Mouse (Mus musculus): Measurements from ENCODE around the gene Rsph1.
"Not testable (repeated sequence)": the region's sequence is repeated elsewhere in the genome, so short reads cannot be mapped to it uniquely, and the experiment has no call there.

Gene Rsph1

DNA sequence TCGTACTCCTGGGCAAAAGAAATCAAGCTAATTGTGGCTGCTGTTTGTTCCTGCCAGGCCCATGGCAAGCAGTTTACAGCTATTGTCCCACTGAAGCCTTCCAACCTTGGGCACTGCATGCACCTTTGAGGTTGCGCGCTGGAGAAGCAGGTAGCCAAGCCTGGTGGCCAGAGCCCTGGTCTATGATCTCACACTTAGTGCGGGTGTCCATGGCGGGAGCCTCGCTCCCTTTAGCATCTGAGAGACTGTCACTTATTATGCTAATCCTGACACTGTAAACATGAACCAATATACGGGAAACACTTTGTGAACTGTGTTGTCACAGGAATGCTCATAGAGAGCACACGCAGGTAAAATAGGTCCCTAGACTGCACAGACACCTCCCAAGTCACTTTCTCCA, 3.6 kb downstream of the Rsph1 start:
- Histone ChIP-seq H3K36me3 (ENCODE audit: control insufficient read depth, insufficient read depth, low read length, poor library complexity, severe bottlenecking) (no peaks in the 10 kb centered on the region), H3K27me3 (ENCODE audit: control insufficient read depth, insufficient read depth, low read length, poor library complexity, severe bottlenecking) (no peaks in the 10 kb centered on the region)
- DNase-seq (ENCODE audit: low read depth, low spot score): no peak

DNA sequence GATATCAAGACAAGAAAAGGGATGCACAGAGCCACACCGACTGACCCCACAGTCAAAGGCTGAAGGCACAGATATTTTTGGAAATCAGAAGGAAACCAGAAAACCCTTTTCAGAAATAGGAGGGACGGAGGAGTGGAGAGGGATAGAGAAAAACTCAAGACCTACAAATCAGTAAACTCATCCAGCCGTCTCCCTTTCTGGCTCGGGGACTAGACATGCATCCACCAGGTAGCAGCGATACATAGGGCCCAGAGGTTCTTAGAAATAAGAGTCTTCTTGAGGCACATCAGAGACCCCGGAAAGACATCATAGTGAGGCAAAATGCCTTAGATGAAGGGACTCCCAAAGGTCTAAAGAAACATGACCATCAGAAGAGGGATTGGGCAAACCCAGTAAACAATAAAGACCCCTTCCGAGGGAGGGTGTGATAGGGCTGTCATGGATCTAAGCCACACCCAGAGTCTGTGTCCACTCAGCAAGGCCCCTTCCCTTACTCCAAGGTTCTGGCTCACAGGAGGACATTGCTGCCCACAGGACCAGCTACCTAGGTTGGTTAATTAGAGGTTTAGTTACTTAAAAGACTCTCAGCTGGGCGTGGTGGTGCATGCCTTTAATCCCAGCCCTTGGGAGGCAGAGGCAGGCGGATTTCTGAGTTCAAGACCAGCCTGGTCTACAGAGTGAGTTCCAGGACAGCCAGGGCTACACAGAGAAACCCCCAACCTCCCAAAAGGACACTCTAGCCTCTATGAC, 4.6 kb downstream of the Rsph1 start:
- H3K27me3 ChIP-seq (ENCODE audit: control insufficient read depth, insufficient read depth, low read length, poor library complexity, severe bottlenecking): no peaks in the 10 kb centered on the region
- DNase-seq (ENCODE audit: low read depth, low spot score): no peak
- H3K36me3 ChIP-seq (ENCODE audit: control insufficient read depth, insufficient read depth, low read length, poor library complexity, severe bottlenecking): no peaks in the 10 kb centered on the region

DNA sequence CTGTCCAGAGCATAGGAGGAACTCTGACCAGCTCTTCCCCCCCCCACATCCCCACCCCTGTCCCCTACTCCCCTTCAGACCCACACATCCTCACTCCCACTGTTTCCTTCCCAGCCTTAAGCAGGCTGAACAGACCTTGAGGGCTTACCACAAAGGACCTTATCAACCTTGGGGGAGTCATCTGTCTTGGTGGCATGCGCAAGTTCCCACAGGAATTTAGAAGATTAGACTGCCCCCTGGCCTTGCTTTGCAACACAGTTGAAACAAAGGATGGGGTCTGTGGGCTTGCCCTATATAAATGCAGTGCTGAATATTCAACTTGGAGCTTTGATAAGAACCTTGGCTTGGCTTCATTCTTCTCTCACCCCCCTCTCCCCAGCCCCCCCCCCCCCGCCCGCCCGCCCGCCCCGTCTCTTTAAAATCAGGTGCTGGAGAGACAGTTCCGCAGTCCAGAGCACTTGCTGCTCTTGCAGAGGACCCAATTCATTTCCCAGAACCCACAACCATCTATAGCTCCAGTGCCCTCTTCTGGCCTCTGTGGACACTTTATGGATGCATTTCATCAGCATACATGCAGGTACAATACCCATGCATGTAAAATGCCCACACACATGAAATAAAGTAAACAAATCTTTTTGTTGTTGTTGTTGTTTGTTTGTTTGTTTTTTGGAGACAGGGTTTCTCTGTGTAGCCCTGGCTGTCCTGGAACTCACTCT, 5.9 kb downstream of the Rsph1 start:
- no peak for DNase-seq (ENCODE audit: low read depth, low spot score)
- no peaks in the 10 kb centered on the region for H3K27me3 ChIP-seq (ENCODE audit: control insufficient read depth, insufficient read depth, low read length, poor library complexity, severe bottlenecking)

DNA sequence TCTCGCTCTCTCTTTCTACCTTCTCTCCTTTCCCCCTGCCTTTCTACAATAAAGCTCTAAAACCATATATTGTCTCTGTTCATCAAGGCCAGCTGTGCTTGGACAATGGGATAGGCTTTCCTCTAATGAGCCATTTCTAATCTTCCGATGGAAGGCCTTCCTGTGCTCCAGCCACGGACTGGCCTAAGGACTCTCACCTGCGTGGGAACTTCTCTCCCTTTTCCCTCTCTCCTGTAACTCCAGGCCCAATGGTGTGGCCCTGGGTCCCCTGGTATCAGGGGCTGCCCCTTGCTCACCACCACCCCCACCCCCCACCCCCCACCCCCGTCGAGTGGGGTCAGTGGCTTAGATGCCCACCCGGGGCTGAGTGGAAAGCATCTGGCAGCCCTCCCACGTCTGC, 6.4 kb downstream of the Rsph1 start:
- DNase-seq (ENCODE audit: low read depth, low spot score); H3K27me3 ChIP-seq (ENCODE audit: control insufficient read depth, insufficient read depth, low read length, poor library complexity, severe bottlenecking); H3K36me3 ChIP-seq (ENCODE audit: control insufficient read depth, insufficient read depth, low read length, poor library complexity, severe bottlenecking): not testable (repeated sequence)

More for the DNA sequence above, 5.9 kb downstream of the Rsph1 start:
- no peaks in the 10 kb centered on the region for H3K36me3 ChIP-seq (ENCODE audit: control insufficient read depth, insufficient read depth, low read length, poor library complexity, severe bottlenecking)

DNA sequence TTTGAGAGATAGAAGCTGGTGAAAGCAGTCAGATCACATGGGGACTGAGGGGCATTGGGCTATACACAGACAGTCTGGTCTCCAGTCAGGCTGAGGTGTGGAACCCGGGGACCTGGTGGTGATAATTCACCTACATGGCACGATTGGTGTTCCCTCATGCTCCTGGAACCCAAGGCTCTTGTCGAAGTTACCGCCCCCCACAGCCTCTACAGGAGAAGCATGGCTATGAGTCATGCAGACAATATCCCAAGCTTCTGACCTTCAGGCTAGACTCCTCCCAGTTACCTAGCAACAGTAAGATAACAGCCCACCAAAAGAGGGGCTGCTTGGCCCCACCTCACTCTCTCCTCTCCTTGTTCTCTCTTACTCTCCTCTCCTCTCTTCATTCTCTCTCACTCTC, 6.9 kb downstream of the Rsph1 start:
- no peaks in the 10 kb centered on the region for H3K36me3 ChIP-seq (ENCODE audit: control insufficient read depth, insufficient read depth, low read length, poor library complexity, severe bottlenecking)
- H3K27me3 ChIP-seq (ENCODE audit: control insufficient read depth, insufficient read depth, low read length, poor library complexity, severe bottlenecking): no peaks in the 10 kb centered on the region
- DNase-seq (ENCODE audit: low read depth, low spot score): no peak

DNA sequence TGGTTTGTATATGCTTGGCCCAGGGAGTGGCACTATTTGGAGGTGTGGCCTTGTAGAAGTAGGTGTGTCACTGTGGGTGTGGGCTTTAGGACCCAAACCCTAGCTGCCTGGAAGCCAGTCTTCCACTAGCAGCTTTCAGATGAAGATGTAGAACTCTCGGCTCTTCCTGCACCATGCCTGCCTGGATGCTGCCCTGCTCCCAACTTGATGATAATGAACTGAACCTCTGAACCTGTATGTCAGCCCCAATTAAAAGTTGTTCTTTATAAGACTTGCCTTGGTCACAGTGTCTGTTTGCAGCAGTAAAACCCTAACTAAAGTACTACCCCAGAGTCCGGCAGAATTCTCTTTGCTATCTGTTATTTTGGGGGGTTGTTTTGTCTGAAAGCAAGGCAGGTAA, 7.4 kb downstream of the Rsph1 start:
- DNase-seq (ENCODE audit: low read depth, low spot score): no peak
- Histone ChIP-seq H3K36me3 (ENCODE audit: control insufficient read depth, insufficient read depth, low read length, poor library complexity, severe bottlenecking) (no peaks in the 10 kb centered on the region), H3K27me3 (ENCODE audit: control insufficient read depth, insufficient read depth, low read length, poor library complexity, severe bottlenecking) (no peaks in the 10 kb centered on the region)

DNA sequence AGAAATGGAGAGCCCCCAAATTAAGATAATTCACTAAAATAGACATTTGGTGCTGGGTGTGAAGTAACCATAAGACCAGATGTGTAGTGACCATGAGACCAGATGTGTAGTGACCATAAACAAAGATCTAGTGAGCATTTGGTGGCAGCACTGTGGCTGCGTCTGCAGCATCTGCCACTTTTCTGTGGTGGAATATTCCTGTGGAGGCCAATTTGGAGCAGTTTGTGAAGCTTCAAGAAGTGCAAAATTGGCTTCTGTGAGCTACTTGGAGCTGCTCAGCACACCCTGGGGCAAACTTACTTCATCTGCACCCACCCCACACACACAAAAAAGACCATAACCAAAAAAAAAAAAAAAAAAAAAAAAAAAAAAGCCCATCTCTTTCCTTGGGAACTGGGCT, 9.2 kb downstream of the Rsph1 start:
- no peak for DNase-seq (ENCODE audit: low read depth, low spot score)
- H3K27me3 ChIP-seq (ENCODE audit: control insufficient read depth, insufficient read depth, low read length, poor library complexity, severe bottlenecking): no peaks in the 10 kb centered on the region
- H3K36me3 ChIP-seq (ENCODE audit: control insufficient read depth, insufficient read depth, low read length, poor library complexity, severe bottlenecking): no peaks in the 10 kb centered on the region

DNA sequence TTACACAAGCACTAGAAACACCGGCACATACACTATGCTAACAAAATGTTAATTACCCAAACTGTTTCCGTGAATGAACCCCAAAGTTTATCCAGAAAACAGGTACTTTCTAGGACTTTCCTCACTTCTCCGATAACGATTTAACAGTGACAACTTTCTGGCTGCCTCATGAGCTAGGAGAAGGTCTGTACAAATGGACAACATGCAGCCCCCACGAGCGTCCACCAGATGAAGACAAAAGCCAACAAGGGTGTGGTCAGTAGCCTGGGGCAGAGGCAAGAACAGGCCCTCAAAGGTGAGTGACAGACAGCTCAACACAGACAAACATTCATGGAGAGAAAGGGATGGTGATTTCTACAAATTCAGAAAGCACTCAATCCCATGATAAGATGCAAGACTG, 9.6 kb downstream of the Rsph1 start:
- DNase-seq (ENCODE audit: low read depth, low spot score): no peak
- no peaks in the 10 kb centered on the region for H3K36me3 ChIP-seq (ENCODE audit: control insufficient read depth, insufficient read depth, low read length, poor library complexity, severe bottlenecking)

DNA sequence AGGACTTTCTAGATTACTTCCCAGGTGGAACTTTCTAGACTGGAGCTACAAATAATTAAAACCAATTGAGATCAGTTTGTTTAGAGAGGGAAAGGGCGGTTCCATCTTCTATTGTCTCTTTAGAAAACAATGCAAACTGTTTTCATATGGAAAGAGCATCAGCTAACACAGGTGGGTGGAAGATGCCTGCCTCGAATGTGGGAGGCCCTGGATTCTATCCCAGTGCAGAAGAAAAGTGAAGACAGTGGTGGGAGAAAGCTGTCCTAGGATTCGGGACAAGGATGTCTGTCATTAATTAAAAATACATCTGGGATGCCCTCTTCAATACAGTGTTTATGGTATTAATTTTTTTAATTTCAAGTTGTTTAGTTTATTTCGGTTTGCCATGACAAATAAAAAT, 10.0 kb downstream of the Rsph1 start:
- no peak for DNase-seq (ENCODE audit: low read depth, low spot score)
- Histone ChIP-seq H3K36me3 (ENCODE audit: control insufficient read depth, insufficient read depth, low read length, poor library complexity, severe bottlenecking) (no peaks in the 10 kb centered on the region), H3K27me3 (ENCODE audit: control insufficient read depth, insufficient read depth, low read length, poor library complexity, severe bottlenecking) (no peaks in the 10 kb centered on the region)

More for the DNA sequence above, 9.6 kb downstream of the Rsph1 start:
- H3K27me3 ChIP-seq (ENCODE audit: control insufficient read depth, insufficient read depth, low read length, poor library complexity, severe bottlenecking): no peaks in the 10 kb centered on the region

DNA sequence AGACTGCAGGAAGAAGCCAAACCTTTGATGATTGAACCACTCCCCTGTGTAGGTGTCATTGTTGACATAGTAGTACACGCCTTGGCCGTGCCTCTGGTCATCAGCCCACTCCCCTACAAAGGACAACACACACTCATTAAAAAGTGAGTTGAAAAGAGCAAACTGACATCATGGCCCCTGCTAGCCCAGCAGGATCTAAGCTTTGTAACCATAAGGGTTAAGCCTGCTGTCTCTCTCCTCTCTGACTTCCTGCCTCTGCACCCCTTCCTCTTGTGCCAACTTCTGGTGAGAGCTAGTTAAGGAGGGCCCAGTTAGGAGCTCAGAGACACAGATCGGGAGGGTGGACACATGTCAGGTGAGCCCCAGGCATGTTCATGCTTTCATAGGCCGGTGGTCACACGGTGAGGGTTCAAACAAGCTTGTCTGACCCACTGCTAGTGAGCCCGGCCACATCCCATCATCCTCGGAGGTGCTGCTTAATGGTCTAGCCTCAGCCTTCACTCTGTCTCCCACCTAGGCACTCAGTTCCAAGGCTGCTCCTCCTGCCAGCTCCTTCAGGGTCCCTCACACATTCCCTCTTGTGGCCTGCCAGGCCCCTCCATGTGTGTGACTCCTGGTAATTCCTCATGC, 10.7 kb downstream of the Rsph1 start:
- no peaks in the 10 kb centered on the region for H3K36me3 ChIP-seq (ENCODE audit: control insufficient read depth, insufficient read depth, low read length, poor library complexity, severe bottlenecking)
- no peaks in the 10 kb centered on the region for H3K27me3 ChIP-seq (ENCODE audit: control insufficient read depth, insufficient read depth, low read length, poor library complexity, severe bottlenecking)
- no peak for DNase-seq (ENCODE audit: low read depth, low spot score)

DNA sequence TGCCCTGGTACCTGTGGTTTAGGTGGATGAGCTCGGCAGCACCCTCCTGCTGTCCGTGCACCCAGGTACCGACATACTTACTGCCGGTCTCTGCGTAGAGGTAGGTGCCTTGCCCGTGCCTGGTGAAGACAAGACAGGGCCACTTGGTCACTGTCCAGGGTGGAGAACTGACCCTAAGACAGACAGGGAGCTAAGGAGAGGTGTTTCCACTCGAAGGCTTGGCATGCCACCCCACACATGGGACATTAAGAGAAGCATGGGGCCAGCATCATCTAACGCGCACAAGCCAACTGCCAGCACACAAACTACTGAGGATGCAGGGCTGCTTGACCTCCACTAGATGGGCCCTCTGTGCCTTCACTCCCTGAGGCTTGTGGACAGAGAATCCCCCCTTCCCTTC, 11.4 kb downstream of the Rsph1 start:
- no peaks in the 10 kb centered on the region for H3K36me3 ChIP-seq (ENCODE audit: control insufficient read depth, insufficient read depth, low read length, poor library complexity, severe bottlenecking)
- no peaks in the 10 kb centered on the region for H3K27me3 ChIP-seq (ENCODE audit: control insufficient read depth, insufficient read depth, low read length, poor library complexity, severe bottlenecking)
- DNase-seq (ENCODE audit: low read depth, low spot score): no peak

DNA sequence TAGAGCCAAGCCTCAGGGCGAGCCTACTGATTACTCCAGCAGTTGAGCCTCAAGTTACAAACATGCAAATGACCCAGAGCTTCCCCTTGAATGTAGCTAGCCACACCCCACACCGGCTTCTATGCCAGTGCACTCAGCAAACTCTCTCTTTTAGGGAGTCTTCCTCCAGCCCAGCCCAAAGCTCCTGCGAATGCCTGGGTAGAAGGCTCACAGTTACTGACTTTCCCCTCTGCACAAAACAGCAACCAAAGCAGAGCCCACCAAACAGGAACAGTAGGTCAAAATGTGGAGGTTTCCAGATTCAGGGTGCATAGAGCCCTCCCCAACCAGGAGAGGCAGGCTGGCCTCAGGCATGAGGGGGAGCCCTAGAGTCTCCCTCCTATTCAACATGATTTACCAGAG, 12.0 kb downstream of the Rsph1 start:
- DNase-seq (ENCODE audit: low read depth, low spot score): peak; percentile 63
- H3K36me3 ChIP-seq (ENCODE audit: control insufficient read depth, insufficient read depth, low read length, poor library complexity, severe bottlenecking): no peaks in the 10 kb centered on the region
- no peaks in the 10 kb centered on the region for H3K27me3 ChIP-seq (ENCODE audit: control insufficient read depth, insufficient read depth, low read length, poor library complexity, severe bottlenecking)

DNA sequence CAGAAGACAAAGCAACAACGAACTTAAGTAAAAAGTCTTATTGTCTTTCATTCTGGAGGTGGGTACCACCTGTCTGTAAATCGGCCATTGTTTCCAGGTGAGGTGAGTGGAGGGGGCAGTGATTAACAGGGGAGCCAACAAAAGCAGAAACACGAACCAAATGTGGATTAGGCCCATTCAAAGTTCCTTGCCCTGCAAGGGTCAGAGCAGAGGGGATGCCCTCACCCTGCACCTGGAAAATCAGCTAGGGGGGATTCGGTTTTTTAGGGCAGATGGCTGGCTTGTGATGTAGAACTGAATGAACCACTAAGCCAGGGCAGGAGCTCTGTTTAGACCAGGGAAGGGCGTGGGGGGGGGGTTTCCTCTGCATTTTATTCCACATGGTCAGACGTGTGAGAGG, 12.8 kb downstream of the Rsph1 start:
- no peak for DNase-seq (ENCODE audit: low read depth, low spot score)
- Histone ChIP-seq H3K27me3 (ENCODE audit: control insufficient read depth, insufficient read depth, low read length, poor library complexity, severe bottlenecking) (no peaks in the 10 kb centered on the region), H3K36me3 (ENCODE audit: control insufficient read depth, insufficient read depth, low read length, poor library complexity, severe bottlenecking) (no peaks in the 10 kb centered on the region)

DNA sequence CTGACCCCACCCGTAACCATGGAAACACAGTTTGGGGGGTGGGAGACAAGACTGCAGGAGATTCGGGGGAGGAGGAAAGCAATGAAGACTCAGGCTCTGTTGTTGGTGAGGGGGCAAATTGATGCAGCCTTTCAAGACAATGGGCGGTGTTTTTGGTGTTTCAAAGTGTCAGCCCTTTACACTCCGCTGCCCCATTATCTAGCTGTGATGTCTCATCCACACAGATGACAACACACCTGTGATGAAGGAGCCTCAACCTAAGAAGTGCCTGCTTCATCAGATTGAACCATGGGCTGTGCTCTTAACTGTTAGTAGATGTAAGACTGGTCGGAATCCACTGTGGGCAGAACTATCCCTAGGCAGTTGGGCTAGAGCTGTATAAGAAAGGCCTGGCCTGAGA, 13.4 kb downstream of the Rsph1 start:
- DNase-seq (ENCODE audit: low read depth, low spot score): peak; percentile 33
- Histone ChIP-seq H3K27me3 (ENCODE audit: control insufficient read depth, insufficient read depth, low read length, poor library complexity, severe bottlenecking) (no peaks in the 10 kb centered on the region), H3K36me3 (ENCODE audit: control insufficient read depth, insufficient read depth, low read length, poor library complexity, severe bottlenecking) (no peaks in the 10 kb centered on the region)

DNA sequence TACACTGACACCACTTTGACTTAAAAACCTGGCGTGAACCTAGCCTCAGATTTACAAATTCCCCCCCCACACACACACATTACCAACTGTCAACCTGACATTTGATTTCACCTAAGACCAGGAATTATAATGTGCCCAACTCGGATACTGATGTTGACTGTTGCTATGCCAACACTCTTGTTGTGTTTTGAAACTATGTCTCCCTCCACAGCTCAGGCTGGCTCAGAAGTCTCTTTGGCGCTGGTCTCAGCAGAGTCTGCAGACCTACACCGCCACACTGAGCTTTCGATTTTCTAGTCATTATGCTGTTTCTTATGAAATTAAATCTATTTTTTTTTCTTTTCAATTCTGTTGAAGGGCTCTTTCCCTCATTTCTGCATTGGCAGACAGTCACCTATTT, 14.5 kb downstream of the Rsph1 start:
- no peaks in the 10 kb centered on the region for H3K27me3 ChIP-seq (ENCODE audit: control insufficient read depth, insufficient read depth, low read length, poor library complexity, severe bottlenecking)
- no peaks in the 10 kb centered on the region for H3K36me3 ChIP-seq (ENCODE audit: control insufficient read depth, insufficient read depth, low read length, poor library complexity, severe bottlenecking)
- DNase-seq (ENCODE audit: low read depth, low spot score): no peak

All from splenic B cell, adult 2 months (primary cell).